In genomic region chr2:93849505-93850089, GRCm38 (mm10) we compare ENCODE assay signal across 8 mouse cellular contexts. TPM values are rescaled to one million over a fixed set of nuclear protein-coding genes. Genes with fewer than 3 reads are reported as not detected.
DNase-seq lines count a peak whose midpoint lies in the region; ATAC-seq lines count a peak whose summit lies in the region.

TSS of gene Accs (minus strand) at chr2:93849943.

- intact Hi-C loops in gastrocnemius, postnatal 14 days (cut with DNase I; ENCODE audit: low total_unique reads) = no loop called here
- intact Hi-C loops in left cerebral cortex, postnatal 10 days (cut with DNase I) = no loop called here

- peak; percentile 90 for ATAC-seq in megakaryocyte progenitor cell, adult 5-6 weeks (replicated peaks; ENCODE audit: poor library complexity)

- peak; percentile 85 to 95 for DNase-seq in adrenal gland, adult (ENCODE audit: inconsistent age in 2 of 2, low spot score in 1 of 2)
- DNase-seq in embryo, embryonic 10 days (ENCODE audit: low spot score) = peak; percentile 95
- peak; percentile 79 for DNase-seq in gastrocnemius, postnatal 14 days
- DNase-seq in induced T-regulatory cell, adult 2 months (ENCODE audit: low read depth) = peak; percentile 86
- peak; percentile 42 to 83 for DNase-seq in left cerebral cortex, postnatal 10 days (ENCODE audit: extremely low spot score in 1 of 2, low spot score in 2 of 2)
- peak; percentile 71 to 73 for DNase-seq in right cerebral cortex, postnatal 10 days (ENCODE audit: low spot score in 2 of 2)
- peak; percentile 82 for DNase-seq in urinary bladder, postnatal 14 days (ENCODE audit: low spot score)

RNA-seq across cellular contexts. Expression of gene Accs, which starts in this region (rescaled TPM):
- total RNA-seq in gastrocnemius, postnatal 14 days (2021) = 1 to 10 TPM; 3.0 to 3.4 TPM
- total RNA-seq in left cerebral cortex, postnatal 10 days (2021) = 1 to 10 TPM; 5.0 to 5.3 TPM
- total RNA-seq in megakaryocyte progenitor cell, adult 5-6 weeks (2015) = 11.0 and 12.1 TPM in 2 replicates
- 11.3 and 16.5 TPM in 2 replicates for total RNA-seq in megakaryocyte progenitor cell, adult 5-6 weeks (2017)

Comparison
In these comparisons a context has a peak if more than half of its experiments do, and no peak if none do; other contexts are left out.
1. Peak in every context shown above with its lines: DNase-seq and ATAC-seq.